Mouse (Mus musculus) T-cell, adult 2 months (primary cell): Measurements from ENCODE around the gene Cenpa.
"Not testable (repeated sequence)": the region's sequence is repeated elsewhere in the genome, so short reads cannot be mapped to it uniquely, and the experiment has no call there.

Source experiments
- DNase-seq: peaks from one replicate; pipeline ENCODE4 v3.0.0; 2022; ENCODE audit warnings: low spot score

The Cenpa gene

DNA sequence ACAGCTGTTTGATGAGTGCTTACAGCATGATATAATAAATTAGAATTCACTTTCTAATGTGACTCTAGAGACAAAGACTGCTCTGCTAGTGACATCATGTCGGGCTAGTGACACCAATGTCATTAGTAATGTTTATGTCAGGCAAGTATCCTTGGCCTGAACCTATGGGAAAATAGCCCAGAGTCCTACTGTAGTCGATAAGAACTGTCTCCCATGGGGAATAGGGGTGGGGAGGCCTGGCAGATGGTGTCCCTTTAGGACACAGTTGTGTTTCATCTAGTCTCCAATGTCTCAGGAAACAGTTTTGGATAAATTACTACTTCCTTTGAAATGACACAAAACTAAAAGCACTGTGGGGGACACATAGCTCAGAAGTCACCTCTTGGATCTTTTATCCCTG is 20.5 kb upstream of the Cenpa start:
- no peak for DNase-seq

DNA sequence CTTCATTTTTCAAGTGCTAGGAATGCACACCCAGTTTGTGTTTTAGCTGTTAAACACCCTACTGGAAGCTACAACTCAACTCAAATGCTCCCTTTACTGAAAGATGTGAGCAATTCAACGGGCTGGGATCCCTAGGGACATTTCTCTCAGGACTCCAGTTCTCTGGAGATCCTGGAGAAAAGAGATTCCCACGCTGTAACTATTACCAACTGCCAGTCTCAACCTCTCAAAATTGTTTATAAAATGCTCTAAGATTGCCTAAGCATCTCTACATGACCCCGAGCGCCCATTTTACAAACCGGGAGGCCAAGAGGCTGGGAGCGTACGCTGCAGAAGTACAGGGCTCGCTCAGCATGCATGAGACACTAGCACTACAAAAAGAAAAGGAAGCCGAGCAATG is 19.2 kb upstream of the Cenpa start:
- DNase-seq, result no peak

DNA sequence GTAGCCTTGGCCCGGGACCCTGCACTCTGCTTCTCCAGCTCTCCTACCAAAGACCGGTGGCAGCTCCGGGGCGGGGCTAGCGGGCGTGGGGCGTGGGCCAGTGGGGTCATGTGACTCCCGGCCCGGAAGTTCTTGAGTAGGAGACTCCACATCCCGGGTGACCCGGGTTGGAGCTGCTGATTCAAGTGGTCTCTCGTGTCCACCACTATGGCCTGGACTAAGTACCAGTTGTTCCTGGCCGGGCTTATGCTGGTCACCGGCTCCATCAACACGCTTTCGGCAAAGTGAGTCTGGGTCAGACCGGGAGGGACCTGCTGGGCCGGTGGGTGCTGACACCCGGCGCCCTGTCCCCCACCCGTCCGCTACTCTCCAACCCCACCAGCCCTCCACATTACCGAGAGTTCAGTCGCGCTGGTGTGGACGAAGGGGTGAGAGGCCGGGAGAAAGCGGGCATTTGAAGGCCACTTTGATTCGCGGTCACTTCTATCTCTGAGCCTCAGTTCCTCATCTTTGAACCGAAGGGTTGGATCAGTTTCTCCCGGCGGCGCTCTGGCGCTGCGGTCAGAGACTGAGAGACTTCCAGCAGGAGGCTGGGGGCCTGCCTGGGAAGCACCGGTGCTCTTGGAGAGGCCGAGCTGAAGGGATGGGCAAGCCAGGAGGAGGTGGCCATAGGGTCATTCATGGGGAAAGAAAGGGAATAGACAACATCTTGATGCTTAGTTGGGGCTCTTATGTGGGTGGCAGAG is 18.6 kb upstream of the Cenpa start, which contains the start of gene Slc35f6:
TSS of gene Slc35f6 (plus strand) at position 119 of the 746 bp plus-strand sequence.
- DNase-seq, result peak; percentile 90

DNA sequence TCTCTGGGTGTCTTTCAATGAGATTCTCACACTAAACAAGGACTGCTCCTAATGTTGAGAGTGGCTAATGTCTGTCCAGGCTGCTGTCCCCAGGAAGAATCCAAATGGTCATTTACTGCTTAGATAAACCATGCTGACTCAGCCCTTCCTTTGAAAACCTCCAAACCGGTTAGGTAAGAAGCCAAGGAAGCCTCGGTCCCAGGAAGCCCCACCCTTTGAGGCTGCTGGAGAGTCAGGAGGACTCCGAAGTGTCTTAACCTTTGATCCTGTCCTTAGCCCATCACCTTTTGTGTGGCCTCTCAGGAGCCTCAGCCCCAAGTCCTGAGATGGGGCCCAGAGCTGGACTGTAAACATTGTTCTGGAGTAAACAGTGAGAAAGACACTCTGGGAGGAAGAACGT is 17.0 kb upstream of the Cenpa start:
- no peak for DNase-seq

DNA sequence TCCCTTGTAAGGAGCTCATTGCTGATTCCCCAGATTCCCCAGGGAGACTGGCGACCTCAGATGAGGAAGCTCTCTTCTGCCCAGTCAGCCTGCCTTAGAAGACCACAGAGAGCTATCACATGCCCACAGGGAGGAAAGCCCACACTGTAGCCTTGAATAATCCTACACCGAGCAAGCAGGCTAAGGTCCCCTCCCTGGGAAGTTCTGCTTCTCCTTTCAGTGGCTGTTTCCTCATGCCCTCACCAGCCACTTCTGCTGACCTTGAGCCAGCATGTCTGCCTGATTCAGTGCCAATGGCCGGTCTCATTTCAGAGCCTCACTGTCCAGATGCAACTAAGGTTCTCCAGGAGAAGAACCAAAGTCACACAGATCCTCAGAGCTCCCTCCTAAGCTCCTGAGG is 15.8 kb upstream of the Cenpa start:
- no peak for DNase-seq

DNA sequence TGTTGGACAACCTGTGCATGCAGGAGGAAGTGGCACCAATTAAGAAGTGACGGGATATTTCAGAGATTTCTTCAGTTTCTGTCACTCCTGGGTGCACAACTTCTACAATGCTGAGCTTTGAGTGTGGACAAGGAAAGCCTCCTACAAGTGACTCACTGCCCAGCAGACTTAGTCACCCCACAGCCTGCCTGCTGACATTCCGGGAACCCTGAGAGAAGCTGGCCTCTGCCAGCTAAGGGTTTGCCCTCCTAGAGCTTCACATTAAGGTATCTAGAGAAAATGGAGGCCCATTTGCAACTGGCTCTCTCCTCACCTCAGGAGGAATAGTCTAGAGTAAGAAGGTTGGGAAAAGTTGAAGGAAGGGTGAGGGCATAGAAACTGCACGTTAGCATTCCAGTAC is 15.0 kb upstream of the Cenpa start:
- no peak for DNase-seq

DNA sequence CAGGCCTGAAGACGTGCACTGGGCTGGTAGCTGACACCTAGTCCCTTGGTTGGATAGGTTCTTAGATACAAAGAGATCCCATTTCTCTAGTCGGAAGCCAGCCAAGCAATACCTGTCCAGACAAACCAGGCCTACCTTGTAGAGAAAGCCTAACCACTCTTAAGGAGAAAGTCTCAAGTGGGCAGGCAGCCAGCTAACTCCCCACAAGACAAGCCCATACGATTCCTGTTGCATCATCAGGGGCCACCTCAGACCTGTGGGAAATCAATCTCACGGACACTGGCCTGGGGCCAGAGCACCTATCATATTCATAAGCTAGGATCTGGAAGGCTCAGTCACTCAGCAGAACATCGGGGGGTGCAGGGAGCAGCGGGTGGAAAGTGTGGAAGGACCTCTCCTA is 13.3 kb upstream of the Cenpa start:
- no peak for DNase-seq

DNA sequence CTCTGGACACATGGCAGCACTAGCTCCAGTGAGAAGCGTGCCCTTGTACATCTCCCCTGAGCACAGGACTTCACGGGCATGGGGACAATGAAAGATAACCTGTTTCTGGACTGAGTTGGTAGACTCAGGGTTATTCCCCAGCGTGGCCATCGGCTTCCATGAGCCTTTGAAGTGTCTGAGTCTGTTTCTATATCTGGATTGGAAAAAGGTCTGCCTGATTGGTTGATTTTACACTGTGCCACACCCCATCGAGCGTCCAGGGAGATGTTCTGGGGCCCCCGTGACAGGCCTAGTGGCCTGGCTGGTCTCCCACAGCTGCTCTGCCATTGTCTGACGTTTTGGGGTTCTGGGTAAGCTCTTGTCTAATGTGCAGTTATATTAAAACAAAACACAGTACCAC is 11.5 kb upstream of the Cenpa start:
- DNase-seq, result no peak

DNA sequence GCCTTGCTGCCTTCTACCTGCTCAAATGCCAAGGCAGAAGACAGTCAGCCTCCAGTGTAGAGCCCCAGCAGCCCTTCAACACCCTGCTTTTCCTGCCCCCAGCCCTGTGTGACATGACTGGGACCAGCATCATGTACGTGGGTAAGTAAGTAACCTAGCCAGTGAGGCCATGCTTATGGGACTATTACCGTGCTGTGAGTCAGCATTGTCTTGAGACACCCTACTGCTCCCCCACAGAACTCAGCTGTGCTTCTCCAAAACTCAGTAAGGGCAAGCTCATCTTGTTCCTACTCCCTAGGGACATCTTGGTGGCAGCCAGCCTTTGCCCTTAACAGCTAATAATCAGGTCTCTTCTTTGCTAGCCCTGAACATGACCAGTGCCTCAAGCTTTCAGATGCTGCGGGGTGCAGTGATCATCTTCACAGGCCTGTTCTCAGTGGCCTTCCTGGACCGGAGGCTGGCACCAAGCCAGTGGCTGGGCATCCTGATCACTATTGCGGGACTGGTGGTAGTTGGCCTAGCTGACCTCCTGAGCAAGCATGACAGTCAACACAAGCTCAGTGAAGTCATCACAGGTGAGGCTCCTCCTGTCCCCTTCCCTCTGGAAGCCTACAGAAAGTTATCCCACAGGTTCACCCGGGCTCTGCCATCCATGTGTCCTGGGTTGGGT is 10.9 kb upstream of the Cenpa start:
- no peak for DNase-seq

DNA sequence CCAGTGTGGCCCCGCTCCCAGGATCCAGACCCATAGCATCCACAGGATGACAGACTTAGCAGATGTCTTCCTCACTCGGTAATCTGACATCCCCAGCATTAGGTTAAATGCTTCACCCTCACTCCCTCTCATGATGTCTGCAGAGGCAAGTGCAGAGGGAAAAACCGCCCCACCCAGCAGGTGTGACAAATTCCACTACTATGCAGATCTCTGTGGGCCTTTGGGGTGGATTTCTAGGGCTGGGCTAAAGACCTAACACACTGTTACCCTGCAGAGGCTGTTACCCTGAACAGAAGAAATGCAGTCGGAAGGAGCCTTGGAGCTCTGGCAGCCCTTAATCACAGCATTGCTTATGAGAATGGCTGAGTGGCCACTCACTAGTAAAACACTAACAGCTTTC is 7.5 kb upstream of the Cenpa start:
- DNase-seq, result no peak

DNA sequence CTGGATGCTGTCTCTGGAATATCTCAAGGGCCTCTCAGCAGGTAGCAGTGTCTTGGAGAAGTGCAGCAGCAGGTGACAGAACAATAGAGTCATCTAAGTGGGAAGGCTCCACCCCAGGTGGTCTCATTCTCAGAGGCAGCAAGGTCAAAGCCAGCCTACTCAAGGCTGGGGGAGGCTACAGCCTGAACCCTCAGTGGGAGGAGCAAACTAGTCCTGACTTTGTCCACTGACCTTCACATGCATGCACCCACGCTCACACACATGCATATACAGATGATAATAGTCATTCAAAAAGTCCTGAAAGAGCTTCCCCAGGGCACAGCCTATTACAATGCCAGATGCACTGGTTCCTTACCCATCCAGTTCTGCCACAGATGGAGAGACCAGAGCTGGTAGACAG is 6.3 kb upstream of the Cenpa start:
- no peak for DNase-seq

DNA sequence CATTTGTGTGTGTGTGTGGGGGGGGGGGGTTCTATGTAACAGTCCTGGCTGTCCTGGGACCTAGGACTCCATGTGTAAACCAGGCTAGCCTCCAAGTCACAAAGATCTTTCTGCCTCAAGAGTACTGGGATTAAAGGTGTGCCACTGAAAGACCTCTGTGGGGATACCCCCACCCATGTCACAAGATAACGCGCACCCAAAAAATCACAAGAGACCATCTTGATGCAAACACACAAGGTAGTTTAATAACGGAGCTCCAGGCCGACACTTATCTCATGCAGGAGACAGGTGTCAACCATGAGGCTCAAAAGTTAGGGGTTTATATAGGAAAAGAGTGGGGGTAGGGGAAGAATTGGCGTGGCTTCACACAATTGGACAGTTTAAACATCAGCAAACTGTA is 5.8 kb upstream of the Cenpa start:
- DNase-seq, result no peak

DNA sequence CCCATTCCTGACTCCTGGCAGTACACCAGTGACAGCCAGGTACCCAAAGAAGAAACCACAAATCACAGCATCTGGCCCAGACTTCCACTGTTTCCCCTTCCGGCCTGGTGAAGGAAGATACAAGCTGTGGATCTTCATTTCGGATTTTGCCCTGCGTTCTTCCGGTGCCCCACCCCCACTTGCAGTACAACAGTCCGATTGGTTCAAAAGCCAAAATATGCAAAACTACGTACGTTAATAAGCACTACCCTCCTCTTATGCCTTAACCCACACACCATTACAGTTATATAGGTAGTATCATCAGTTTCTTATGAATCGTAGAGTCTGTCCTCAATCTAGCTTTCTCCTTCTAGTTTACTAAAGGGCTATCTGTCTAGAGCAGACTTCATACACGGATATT is 1.2 kb upstream of the Cenpa start:
- no peak for DNase-seq

DNA sequence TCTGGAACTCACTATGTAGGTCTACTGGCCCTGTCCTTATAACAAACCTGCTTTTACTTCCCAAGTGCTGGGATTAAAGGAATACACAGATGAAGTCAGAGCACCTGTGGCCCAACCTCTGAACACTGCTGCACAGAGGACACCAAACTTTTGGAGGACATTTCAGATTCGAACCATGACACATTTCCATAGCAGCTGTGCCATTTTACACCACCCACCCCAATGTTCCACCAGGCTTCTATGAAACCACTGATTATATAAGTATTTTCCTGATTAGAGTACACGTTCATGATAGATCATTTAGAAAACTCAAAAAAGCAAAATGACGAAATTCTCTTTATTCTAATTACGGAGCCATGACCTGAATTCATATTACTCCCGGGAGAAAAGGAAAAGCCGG is 609 bp upstream of the Cenpa start:
- no peak for DNase-seq

DNA sequence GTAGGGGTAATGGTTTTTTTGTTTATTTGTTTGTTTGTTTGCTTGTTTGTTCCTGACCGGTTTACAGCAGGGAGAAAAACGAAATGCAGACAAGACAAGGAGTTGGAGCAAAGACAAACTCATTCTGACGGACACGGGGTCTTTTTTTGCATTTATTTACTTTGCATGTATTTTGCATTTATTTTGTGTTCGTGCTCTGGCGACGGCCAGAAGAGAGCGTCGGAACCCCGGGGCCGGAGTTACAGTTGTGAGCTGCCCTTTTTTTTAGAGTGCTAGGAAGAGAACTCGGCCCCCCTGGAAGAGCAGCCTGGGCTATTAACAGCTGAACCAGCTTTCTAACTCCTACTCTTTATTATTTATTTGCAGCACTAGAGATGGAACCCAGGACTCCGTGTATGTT is 638 bp downstream of the Cenpa start:
- DNase-seq, result no peak

DNA sequence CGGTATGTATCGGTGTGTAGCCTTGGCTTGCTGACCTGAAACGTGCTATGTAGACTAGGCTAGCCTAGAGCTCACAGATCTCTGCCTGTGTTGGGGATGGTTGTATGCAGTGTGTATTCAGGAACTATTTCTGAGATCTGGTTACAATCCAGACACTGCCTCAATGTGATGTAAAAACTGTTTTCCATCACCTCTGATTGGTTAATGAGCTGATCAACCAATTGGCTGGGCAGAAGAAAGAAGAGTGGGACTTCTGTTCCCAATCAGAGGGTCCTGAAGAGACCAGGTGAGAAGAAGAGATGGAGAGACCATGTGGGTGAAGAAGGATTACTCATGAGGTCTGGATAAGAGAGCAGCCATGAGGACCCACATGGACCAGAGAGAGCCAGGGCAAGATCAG is 1.1 kb downstream of the Cenpa start:
- DNase-seq, result no peak

DNA sequence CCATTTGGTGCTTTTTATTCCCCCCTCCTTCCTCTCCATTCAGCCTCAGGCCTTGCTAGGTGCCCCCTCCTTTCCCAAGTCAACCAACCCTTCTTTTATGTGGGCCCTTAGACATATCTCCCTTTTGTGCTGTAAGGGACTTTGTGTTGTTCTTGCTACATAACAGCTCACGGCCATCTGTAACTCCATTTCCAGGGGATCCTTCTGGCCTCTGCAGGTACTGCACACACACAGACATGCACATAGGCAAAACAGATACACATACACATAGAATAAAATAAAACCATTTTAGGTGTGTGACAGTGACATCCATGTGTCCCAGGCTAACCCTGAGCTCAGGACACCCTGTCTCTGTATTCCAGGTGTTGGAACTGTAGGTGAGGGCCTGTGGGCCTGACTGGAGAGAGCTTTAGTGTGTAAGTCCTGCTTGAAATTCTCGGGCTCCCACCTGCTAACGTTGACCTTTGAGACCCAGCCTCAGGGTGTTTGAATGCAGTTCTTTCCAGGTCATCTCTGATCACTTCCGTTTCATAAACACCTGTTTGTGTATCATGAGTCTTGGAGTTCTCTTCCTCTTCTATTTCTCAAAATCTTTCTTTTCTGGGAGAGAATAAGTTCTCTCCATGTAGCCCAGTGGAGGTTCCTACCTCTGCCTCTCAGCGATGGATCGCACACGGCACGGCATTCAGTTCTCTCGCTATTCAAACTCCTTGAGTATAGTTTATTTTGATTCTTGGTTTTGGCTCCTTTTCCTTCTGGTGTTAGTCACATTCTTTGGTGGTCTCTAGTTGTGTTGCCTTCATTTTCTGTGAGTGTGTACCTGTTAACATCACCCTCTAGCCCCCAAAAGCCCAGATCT is 2.3 kb downstream of the Cenpa start:
- no peak for DNase-seq

DNA sequence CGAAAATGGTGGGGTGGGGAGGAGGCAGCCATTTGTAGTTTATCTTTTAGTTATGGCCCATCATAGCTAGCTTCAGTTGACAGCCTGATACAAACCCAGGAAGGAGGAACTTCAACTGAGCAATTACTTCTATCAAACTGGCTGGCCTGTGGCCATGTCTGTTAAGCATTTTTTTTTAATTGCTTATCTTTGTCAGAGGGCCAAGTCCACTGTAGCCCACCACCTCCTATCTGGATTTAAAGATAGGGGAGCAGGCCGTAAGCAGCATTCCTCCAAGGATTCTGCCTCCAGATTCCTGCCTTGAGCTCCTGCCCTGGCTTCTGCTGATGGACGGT is 2.9 kb downstream of the Cenpa start:
- DNase-seq, result no peak

DNA sequence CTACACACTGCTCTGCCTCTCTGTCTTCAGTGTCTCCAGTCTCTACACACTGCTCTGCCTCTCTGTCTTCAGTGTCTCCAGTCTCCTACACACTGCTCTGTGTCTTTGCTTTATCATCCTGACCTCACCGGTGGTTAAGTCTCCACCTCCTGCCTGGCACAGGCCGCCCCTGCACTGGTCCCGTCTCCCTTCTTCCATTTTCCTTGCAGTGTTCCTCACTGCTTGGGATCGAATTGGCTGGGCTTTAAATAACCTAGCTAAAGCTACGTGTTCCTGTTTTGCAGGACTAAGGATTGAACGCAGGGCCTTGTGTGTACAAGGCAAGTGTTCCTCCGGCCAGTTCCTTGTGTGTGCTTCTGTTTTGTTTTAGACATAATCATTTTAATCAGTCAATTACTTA is 3.5 kb downstream of the Cenpa start:
- DNase-seq, result no peak

DNA sequence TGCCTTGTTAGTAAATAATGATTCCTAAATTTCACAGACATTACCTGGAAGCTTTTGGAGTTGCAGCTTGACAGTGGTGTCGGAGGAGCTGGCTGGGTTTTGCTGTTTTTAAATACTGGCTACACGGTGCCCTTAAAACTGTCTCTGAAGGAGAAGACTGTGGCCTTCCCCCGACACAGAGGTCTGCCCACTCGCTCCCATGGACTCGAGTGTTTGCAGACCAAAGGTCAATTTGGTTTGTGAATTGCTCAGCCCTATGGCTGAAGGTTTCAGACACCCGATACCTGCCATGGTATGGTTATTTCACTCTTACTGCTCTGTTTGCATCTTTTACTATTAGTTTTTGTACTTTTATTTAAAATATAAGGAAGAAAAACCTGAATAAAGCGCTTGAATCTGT is 7.4 kb downstream of the Cenpa start:
- no peak for DNase-seq

DNA sequence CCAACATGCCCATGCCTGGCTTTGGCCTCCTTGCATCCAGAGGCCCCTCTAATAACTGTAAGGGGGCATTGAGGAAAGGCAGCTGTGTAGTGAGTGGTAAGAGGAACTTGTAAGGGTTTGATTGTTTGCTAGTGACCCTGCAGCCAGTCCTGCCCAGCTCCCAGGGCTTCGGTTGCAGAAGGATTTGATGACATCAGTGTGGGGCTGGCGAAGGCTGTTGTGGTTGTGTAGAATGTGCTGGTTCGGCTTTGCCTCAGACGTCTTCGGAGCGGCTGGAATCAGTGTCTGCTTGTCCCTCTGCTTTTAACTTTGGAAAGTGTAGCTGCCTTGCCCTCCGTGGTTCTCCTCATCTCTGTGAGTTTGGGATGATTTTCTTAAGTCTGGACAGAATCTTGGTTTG is 10.2 kb downstream of the Cenpa start:
- no peak for DNase-seq

DNA sequence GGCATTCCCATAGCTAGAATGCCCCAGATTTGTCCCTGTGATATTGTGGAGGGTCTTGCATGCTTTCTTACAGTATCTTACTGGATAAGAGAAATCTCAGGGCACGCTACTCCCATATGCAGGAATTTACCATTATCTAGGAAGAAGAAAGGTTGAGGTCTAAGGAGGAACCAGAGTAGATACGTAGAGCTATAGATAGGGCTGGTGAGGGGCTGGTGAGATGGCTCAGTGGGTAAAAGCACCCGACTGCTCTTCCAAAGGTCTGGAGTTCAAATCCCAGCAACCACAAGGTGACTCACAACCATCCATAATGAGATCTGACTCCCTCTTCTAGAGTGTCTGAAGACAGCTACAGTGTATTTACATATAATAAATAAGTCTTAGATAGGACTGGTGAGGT is 11.5 kb downstream of the Cenpa start:
- not testable (repeated sequence) for DNase-seq

DNA sequence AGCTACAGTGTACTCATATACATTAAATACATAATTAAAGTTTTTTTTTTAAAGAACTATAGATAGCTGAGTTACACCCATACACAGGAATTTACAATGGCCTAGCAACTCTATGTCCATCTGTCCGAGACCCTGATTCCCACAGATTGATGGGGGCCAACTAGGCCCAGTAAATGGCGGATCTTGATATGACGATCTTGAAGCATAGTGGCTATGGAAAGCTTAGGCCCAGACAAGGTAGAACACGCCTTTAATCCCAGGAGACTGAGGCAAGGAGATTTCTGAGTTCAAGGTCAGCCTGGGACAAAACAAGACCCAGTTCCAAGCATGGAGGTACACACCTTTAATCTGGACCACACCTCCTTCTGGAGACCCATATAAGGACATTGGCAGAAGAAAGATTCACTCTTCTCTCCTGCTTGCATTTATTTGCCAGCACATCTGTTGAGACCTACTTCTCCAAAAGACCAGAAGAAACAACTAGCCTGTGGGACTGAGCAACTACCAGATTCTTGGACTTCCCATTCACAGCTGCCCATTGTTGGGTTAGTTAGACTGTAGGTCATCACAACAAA is 12.2 kb downstream of the Cenpa start:
- DNase-seq, result no peak
